ENCODE assay signal across 28 mouse cellular contexts in the genomic region with DNA sequence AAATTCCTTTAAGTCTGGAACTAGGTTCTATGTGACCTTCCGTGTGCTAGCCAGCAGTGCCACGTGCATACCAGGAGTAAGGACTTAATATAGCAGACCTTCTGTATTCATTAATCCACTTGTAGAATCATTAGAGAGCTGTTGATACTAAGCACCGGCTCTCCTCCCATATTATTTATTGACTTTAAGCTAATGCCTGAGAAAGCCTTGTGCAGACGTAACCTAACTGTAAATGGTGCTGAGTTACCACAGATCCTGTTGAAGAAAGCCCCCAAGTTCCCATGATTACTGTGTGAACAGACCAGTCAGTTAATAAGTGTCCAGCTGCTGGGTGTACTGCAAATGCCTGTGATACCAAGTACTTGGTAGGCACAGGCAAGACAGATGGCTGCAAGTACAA.
DNase-seq lines count a peak whose midpoint lies in the region; ATAC-seq and TF ChIP-seq lines count a peak whose summit lies in the region.
"Had no signal": no experiment of that assay in that cellular context is flagged by ENCODE, and none has a peak within 500 bp of the region (broad histone marks: within the 10 kb centered on the region; RNA-seq: fewer than 3 reads in every experiment).

No protein-coding gene starts in this region.

- H3K9me3 ChIP-seq in lung, postnatal 0 days (ENCODE audit: low read length): no peaks in the 10 kb centered on the region
- H3K9me3 ChIP-seq in kidney, embryonic 14.5 days (ENCODE audit: control insufficient read depth, low read length): no peaks in the 10 kb centered on the region
- no peaks in the 10 kb centered on the region for H3K9me3 ChIP-seq in hindbrain, embryonic 13.5 days
- H3K9me3 ChIP-seq: heart, embryonic 13.5 days; hindbrain, embryonic 15.5 days; limb, embryonic 13.5 days; lung, embryonic 15.5 days; neural tube, embryonic 15.5 days; stomach, embryonic 15.5 days had no signal

- no peak overlapping the region for H3K9ac ChIP-seq in lung, postnatal 0 days (replicated peaks; ENCODE audit: low read depth)
- no peak overlapping the region for H3K9ac ChIP-seq in kidney, embryonic 14.5 days (ENCODE audit: low read depth, low read length)
- no peak overlapping the region for H3K9ac ChIP-seq in hindbrain, embryonic 13.5 days
- H3K9ac ChIP-seq: heart, embryonic 13.5 days; hindbrain, embryonic 15.5 days; limb, embryonic 13.5 days; lung, embryonic 15.5 days; neural tube, embryonic 15.5 days; stomach, embryonic 15.5 days had no signal

- H3K27ac ChIP-seq in lung, postnatal 0 days (ENCODE audit: low read length): no peak overlapping the region
- H3K27ac ChIP-seq in kidney, embryonic 14.5 days (ENCODE audit: low read depth, low read length): no peak overlapping the region
- no peak overlapping the region for H3K27ac ChIP-seq in hindbrain, embryonic 13.5 days
- H3K27ac ChIP-seq: gastrocnemius, adult 2 months; heart, adult 2 months; heart, embryonic 13.5 days; hindbrain, embryonic 15.5 days; left cerebral cortex, adult 2 months; limb, embryonic 13.5 days; lung, embryonic 15.5 days; neural tube, embryonic 15.5 days; stomach, embryonic 15.5 days had no signal

- intact Hi-C loops in left cerebral cortex, postnatal 4 days (cut with DNase I): no loop called here

- no peaks in the 10 kb centered on the region; the same call in 1 of the 2 replicates for H3K4me1 ChIP-seq in lung, postnatal 0 days (ENCODE audit: insufficient read depth, low read depth, low read length)
- peaks cover 18% of the 10 kb centered on the region; the same call in 1 of the 2 replicates for H3K4me1 ChIP-seq in kidney, embryonic 14.5 days (ENCODE audit: control insufficient read depth, insufficient read depth, low read length)
- 0 out of 2 replicates have a peak, but pooled peaks cover 7% of the 10 kb centered on the region for H3K4me1 ChIP-seq in hindbrain, embryonic 13.5 days (replicated peaks)
- H3K4me1 ChIP-seq: neural tube, embryonic 15.5 days; stomach, embryonic 15.5 days had no signal

- TF ChIP-seq EP300 in lung, postnatal 0 days (IDR thresholded peaks at IDR 0.05): peak; percentile 29; the same call in 1 of the 2 replicates

- 56% methylated on average over 4 of the region's 4 CpGs for WGBS in lung, postnatal 0 days
- 66% methylated on average over 4 of the region's 4 CpGs for WGBS in kidney, embryonic 14.5 days
- 90% methylated on average over 4 of the region's 4 CpGs for WGBS in hindbrain, embryonic 13.5 days

- ATAC-seq in lung, postnatal 0 days: peak; percentile 77
- ATAC-seq in kidney, embryonic 14.5 days (ENCODE audit: low FRiP score, low TSS enrichment): peak; percentile 20; the same call in 1 of the 2 replicates
- ATAC-seq in hindbrain, embryonic 13.5 days (ENCODE audit: low FRiP score): no peak
- ATAC-seq: forebrain, embryonic 16.5 days had no signal

- no peaks in the 10 kb centered on the region for H3K27me3 ChIP-seq in lung, postnatal 0 days (replicated peaks; ENCODE audit: insufficient read depth, low read length)
- H3K27me3 ChIP-seq in kidney, embryonic 14.5 days (ENCODE audit: control insufficient read depth, insufficient read depth, low read length): no peaks in the 10 kb centered on the region
- no peaks in the 10 kb centered on the region for H3K27me3 ChIP-seq in hindbrain, embryonic 13.5 days
- H3K27me3 ChIP-seq: heart, embryonic 13.5 days; hindbrain, embryonic 15.5 days; limb, embryonic 13.5 days; lung, embryonic 15.5 days; neural tube, embryonic 15.5 days; stomach, embryonic 15.5 days had no signal

- H3K4me2 ChIP-seq in lung, postnatal 0 days (replicated peaks; ENCODE audit: low read depth, low read length): no peak overlapping the region
- H3K4me2 ChIP-seq in kidney, embryonic 14.5 days (replicated peaks; ENCODE audit: low read depth, low read length): no peak overlapping the region
- H3K4me2 ChIP-seq in hindbrain, embryonic 13.5 days: no peak overlapping the region
- H3K4me2 ChIP-seq: heart, embryonic 13.5 days; hindbrain, embryonic 15.5 days; limb, embryonic 13.5 days; liver, embryonic 11.5 days; lung, embryonic 15.5 days; neural tube, embryonic 15.5 days; stomach, embryonic 15.5 days had no signal

- no peaks in the 10 kb centered on the region for H3K36me3 ChIP-seq in lung, postnatal 0 days (ENCODE audit: insufficient read depth, low read length)
- peaks cover 6% of the 10 kb centered on the region; the same call in 1 of the 2 replicates for H3K36me3 ChIP-seq in kidney, embryonic 14.5 days (ENCODE audit: control insufficient read depth, insufficient read depth, low read length)
- H3K36me3 ChIP-seq in hindbrain, embryonic 13.5 days: peaks cover 15% of the 10 kb centered on the region

- no peak overlapping the region for H3K4me3 ChIP-seq in lung, postnatal 0 days (ENCODE audit: low read depth, low read length)
- H3K4me3 ChIP-seq in kidney, embryonic 14.5 days (ENCODE audit: low read length): no peak overlapping the region
- H3K4me3 ChIP-seq in hindbrain, embryonic 13.5 days: no peak overlapping the region
- H3K4me3 ChIP-seq: erythroblast, embryonic 14.5 days; gastrocnemius, adult 2 months; heart, adult 2 months; heart, embryonic 13.5 days; hindbrain, embryonic 15.5 days; left cerebral cortex, adult 2 months; limb, embryonic 13.5 days; lung, embryonic 15.5 days; neural tube, embryonic 15.5 days; stomach, embryonic 15.5 days had no signal

- TF ChIP-seq CTCF in lung, postnatal 0 days (IDR thresholded peaks at IDR 0.05): no peak

- DNase-seq in lung, postnatal 0 days (ENCODE audit: low spot score): peak; percentile 44
- no peak for DNase-seq in lung, postnatal 4 days
- DNase-seq in kidney, postnatal 14 days: peak; percentile 67
- DNase-seq in left cerebral cortex, postnatal 4 days: no peak
- DNase-seq in left cerebral cortex, adult 18-20 months (ENCODE audit: low spot score in 2 of 2): no peak
- DNase-seq: adrenal gland, postnatal 14 days; cerebellum, adult 11-12 months; cerebellum, postnatal 10 days; gastrocnemius, adult 2 months; heart, adult 2 months; heart, postnatal 10 days; layer of hippocampus, adult 9-11 months; midbrain, embryonic 14.5 days; right cerebral cortex, postnatal 25 days; thymus, adult 18-20 months; thymus, postnatal 36 days had no signal

Comparison
In these comparisons a context has a peak if more than half of its experiments do, and no peak if none do; other contexts are left out.
1. DNase-seq: peak in lung, postnatal 0 days (single experiment) and kidney, postnatal 14 days (single experiment); none in lung, postnatal 4 days (0 of 2), left cerebral cortex, postnatal 4 days (single experiment) and left cerebral cortex, adult 18-20 months (0 of 2).